Mouse (Mus musculus): ENCODE measurements around the gene Gm3233.
"Not testable (repeated sequence)": the region's sequence is repeated elsewhere in the genome, so short reads cannot be mapped to it uniquely, and the experiment has no call there.

GRCm38 (mm10) chr10:77750686-77751085, 8.8 kb downstream of the Gm3233 start:
- not testable (repeated sequence) for TF ChIP-seq CTCF (IDR thresholded peaks at IDR 0.05; ENCODE audit: borderline replicate concordance, insufficient read depth, low read depth, low read length); POLR2A (IDR thresholded peaks at IDR 0.05; ENCODE audit: borderline replicate concordance, insufficient read depth, low read length)

All from cerebellum, adult 2 months (tissue).